Mouse (Mus musculus) lung, embryonic 16.5 days (tissue): ENCODE measurements around the gene Thy1. TPM values are rescaled to one million over a fixed set of nuclear protein-coding genes. Genes with fewer than 3 reads are reported as not detected.

Experiments
- ATAC-seq: fragments of 200-750 bp; cut with Nextera tagmentation; 2 replicates; pipeline ENCODE4 v1.8.0; 2017; ENCODE audit warnings: low read depth, mild to moderate bottlenecking, moderate library complexity
- H3K27ac ChIP-seq: fragments of 300-500 bp; sonication (generic); 2 replicates; pipeline ENCODE4 v1.5.1; 2014; ENCODE audit warnings: mild to moderate bottlenecking, control low read depth, low read length
- H3K27me3 ChIP-seq: fragments of 300-500 bp; sonication (generic); 2 replicates; pipeline ENCODE4 v1.6.1; 2014; ENCODE audit warnings: low read depth, low read length, mixed read lengths; ENCODE audit not compliant: control insufficient read depth, insufficient read depth
- H3K36me3 ChIP-seq: fragments of 300-500 bp; sonication (generic); 2 replicates; pipeline ENCODE4 v1.6.1; 2014; ENCODE audit warnings: low read length; ENCODE audit not compliant: control insufficient read depth, insufficient read depth
- H3K4me1 ChIP-seq: fragments of 300-500 bp; sonication (generic); replicated peaks from 2 replicates; pipeline ENCODE4 v1.6.1; 2014; ENCODE audit warnings: low read length, mixed read lengths; ENCODE audit not compliant: control insufficient read depth, insufficient read depth
- H3K4me2 ChIP-seq: fragments of 300-500 bp; sonication (generic); 2 replicates; pipeline ENCODE4 v1.6.1; 2014; ENCODE audit warnings: low read depth, low read length, control low read depth
- H3K4me3 ChIP-seq: fragments of 300-500 bp; sonication (generic); 2 replicates; pipeline ENCODE4 v1.5.1; 2014; ENCODE audit warnings: mild to moderate bottlenecking, low read length, control low read depth
- H3K9ac ChIP-seq: fragments of 300-500 bp; sonication (generic); 2 replicates; pipeline ENCODE4 v1.6.1; 2014; ENCODE audit warnings: low read length, control low read depth
- H3K9me3 ChIP-seq: fragments of 300-500 bp; sonication (generic); 2 replicates; pipeline ENCODE4 v1.6.1; 2016; ENCODE audit warnings: low read length; ENCODE audit not compliant: control insufficient read depth
- WGBS: fragments of 180-500 bp; shearing (Covaris S2); extraction: QIAGEN DNeasy Blood & Tissue Kit; methylation state at CpG from one replicate; pipeline ENCODE4 v1.1.7; 2014; 5-methylcytosine and 5-hydroxymethylcytosine counted together
- polyA plus RNA-seq: library from polyadenylated mRNA; unstranded; fragments of >200 nt; fragmentation: Nextera tagmentation; extraction: Ambion mirVana; gene quantifications from 2 replicates; pipeline ENCODE4 v1.2.1, GENCODE M21; 2015

Thy1 gene
- polyA plus RNA-seq, 1 experiment from 2014 or later = 2.4 TPM

DNA sequence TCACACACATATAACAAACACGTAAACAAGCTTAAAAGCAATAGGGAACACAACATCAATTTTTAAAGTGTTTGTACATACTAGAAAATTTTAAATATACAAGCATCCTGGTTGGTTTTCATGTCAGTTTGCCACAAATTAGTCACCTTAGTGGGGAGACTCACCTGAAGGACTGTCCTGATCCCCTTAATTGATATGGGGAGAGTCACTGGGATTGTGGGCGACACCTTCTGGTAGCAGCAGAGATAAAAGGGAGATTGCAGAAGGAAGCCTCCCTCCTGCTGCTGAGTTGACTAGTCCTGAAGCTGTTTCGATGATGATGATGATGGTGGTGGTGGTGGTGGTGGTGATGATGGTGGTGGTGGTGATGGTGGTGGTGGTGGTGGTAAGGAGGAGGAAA lies 9.7 kb downstream of the Thy1 start:
- no peak overlapping the region for H3K9ac ChIP-seq
- H3K4me1 ChIP-seq = no peaks in the 10 kb centered on the region
- no peak overlapping the region for H3K4me2 ChIP-seq
- no peaks in the 10 kb centered on the region for H3K36me3 ChIP-seq
- ATAC-seq = no peak
- WGBS = 54% methylated on average over 3 of the region's 3 CpGs
- H3K27ac ChIP-seq = no peak overlapping the region
- H3K9me3 ChIP-seq = no peaks in the 10 kb centered on the region
- no peaks in the 10 kb centered on the region for H3K27me3 ChIP-seq
- H3K4me3 ChIP-seq = no peak overlapping the region

DNA sequence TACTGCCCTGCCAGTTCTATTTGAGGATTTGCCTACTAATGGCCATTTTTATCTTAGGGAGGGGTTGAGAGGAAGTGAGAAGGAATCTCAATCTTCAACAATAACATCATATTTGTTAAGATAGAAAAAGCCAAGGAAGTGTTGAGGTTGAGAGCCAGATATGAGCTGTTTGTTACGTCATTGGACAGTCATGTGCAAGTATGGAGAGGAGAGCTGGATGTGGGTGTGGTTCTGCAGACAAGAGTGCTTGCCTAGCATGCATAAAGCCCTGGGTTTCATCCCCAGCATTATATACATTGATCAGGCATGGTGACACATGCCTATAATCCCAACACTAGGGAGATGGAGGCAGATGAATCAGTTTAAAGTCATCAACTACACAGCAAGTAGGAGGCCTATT lies 10.8 kb downstream of the Thy1 start:
- Histone ChIP-seq H3K27me3 (no peaks in the 10 kb centered on the region), H3K36me3 (no peaks in the 10 kb centered on the region), H3K4me3 (no peak overlapping the region), H3K9ac (no peak overlapping the region), H3K27ac (no peak overlapping the region), H3K4me2 (no peak overlapping the region), H3K9me3 (no peaks in the 10 kb centered on the region), H3K4me1 (no peaks in the 10 kb centered on the region)
- no peak for ATAC-seq
- WGBS = 26% methylated on average over 1 of the region's 1 CpGs

DNA sequence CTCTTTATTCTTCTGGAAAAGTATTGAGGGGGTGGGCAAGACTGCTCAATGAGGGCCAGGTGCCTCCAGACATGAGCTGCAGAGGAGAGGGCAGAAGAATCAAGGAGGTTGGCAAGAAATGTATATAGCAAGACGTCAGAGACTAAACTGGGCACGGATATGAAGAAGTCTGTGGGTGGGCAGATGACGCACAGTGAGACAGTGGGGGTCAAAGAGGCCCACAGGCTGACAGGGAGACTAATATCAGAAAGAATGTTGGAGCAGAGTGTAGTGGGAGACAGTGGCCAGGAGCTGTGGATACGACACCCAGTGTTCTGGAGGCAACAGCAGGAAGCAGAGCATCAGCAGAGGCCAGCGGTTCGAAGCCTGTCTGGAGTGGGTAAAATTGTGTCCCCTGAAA lies 15.4 kb downstream of the Thy1 start:
- Histone ChIP-seq H3K27me3 (no peaks in the 10 kb centered on the region), H3K27ac (no peak overlapping the region), H3K9ac (no peak overlapping the region), H3K4me1 (no peaks in the 10 kb centered on the region), H3K4me3 (no peak overlapping the region), H3K9me3 (no peaks in the 10 kb centered on the region), H3K36me3 (no peaks in the 10 kb centered on the region), H3K4me2 (no peak overlapping the region)
- 72% methylated on average over 6 of the region's 6 CpGs for WGBS
- ATAC-seq = no peak

DNA sequence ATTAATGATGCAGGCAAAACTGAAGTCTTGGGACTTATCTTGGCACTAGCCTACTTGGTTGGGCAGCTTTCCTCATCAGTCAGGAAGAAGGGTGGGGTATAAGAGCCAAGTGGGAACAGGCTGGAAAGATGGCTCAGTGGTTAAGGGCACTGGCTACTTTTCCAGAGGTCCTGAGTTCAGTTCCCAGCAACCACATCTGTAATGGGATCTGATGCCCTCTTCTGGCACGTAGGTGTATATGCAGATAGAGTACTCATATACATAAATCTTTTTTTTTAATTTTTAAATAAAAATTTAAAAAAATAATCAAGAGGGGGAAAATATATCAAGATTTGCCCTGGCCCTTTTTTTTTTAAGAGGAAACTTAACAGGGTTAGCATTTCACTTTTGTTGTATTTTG lies 22.0 kb downstream of the Thy1 start:
- ATAC-seq = no peak
- 13% methylated on average over 1 of the region's 1 CpGs for WGBS
- H3K4me3 ChIP-seq = no peak overlapping the region

DNA sequence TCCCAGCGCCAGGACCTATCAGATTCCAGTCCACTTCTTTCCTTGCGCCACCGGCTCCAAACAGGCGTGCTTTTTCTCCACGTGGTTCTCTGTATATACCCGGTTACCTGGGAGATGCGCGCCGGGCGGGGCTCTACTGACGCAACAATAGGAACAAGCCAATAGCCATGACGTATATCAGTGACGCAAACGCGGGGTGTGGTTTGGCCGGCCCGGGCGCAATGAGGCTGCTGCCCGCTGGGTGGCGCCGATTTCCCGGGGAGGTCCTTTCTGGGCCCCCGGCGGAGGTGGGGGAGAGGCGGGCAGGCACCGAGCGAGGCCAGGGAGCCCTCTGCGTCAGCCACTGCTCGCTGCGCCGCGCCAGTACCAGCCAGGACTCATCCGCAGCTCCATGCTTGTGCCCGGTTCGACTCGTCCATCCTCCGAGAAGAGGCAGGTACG lies 23.6 kb downstream of the Thy1 start, which contains the start of gene Usp2:
Gene Usp2 (plus strand): TSS at position 237 of the 441 bp plus-strand sequence.
- Histone ChIP-seq H3K9me3 (no peaks in the 10 kb centered on the region), H3K36me3 (no peaks in the 10 kb centered on the region), H3K4me1 (peaks cover 6% of the 10 kb centered on the region), H3K27me3 (peaks cover 6% of the 10 kb centered on the region), H3K4me3 (peak within 1 kb of the TSS; percentile 57), H3K27ac (no peak within 1 kb of the TSS), H3K9ac (peak within 1 kb of the TSS; percentile 70), H3K4me2 (peak within 1 kb of the TSS; percentile 93)
- 0% methylated on average over 34 of the region's 38 CpGs for WGBS
- peak; percentile 99 for ATAC-seq

More for the DNA sequence above, 22.0 kb downstream of the Thy1 start:
- Histone ChIP-seq H3K36me3 (no peaks in the 10 kb centered on the region), H3K9me3 (no peaks in the 10 kb centered on the region), H3K27me3 (peaks cover 3% of the 10 kb centered on the region; the same call in 1 of the 2 replicates), H3K27ac (no peak overlapping the region), H3K4me2 (no peak overlapping the region), H3K4me1 (0 out of 2 replicates have a peak, but pooled peaks cover 4% of the 10 kb centered on the region), H3K9ac (no peak overlapping the region)

DNA sequence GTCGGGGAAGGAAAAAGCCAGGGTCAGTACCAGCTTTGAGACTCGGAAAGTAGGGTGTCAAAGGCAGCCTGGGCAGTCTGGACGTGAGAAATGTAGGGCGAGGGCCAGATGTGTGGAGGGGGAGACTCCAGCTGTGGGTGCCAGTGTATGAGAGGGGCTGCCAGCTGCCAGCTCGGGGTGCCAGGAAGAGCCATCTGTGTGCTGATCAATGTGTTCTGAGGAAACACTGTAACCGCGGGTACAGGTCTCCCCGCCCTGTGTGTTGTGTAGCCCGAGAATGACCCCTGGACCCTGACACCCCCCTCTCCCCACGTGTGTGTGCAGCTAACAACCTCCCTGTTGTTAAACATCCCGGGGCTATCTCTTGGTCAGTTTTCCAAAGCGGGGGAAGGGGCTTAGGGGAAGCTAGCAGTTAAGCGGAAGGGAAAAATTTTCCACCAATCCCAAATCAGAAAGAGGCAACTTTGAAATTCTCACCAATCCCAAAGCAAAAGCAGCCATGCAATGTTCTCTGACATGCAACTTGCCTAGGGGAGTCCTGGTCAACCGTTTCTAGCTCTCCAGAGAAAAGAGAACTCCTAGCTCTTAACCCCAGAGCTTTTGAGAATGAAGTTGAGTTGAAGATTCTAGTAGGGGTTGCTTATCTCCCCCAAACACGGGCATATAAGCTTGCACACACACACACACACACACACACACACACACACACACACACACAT lies 24.2 kb downstream of the Thy1 start:
- H3K4me2 ChIP-seq = peak overlapping the region; percentile 93
- H3K27ac ChIP-seq = no peak overlapping the region
- H3K36me3 ChIP-seq = no peaks in the 10 kb centered on the region
- H3K4me3 ChIP-seq = peak overlapping the region; percentile 57
- ATAC-seq = peak; percentile 42
- H3K9me3 ChIP-seq = no peaks in the 10 kb centered on the region
- peak overlapping the region; percentile 70 for H3K9ac ChIP-seq
- H3K27me3 ChIP-seq = peaks cover 6% of the 10 kb centered on the region
- H3K4me1 ChIP-seq = peaks cover 9% of the 10 kb centered on the region
- WGBS = 5% methylated on average over 15 of the region's 15 CpGs

DNA sequence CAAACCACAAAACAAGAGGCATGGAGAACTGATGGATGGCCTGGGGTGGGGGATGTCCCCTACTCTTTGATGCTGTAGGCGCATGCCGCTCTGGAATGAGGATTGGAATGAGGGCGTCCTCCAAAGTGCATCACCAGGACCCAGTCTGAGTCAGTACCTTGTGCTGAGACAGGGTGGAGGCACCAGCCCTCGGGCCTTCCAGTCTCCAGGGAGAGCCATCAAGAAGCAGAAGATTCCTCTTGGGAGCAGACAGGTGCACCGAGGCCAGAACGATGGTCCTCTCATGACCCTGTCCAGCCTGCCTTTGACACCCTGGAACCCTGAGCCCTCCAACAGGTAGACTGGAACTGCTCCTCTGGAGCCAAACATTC lies 24.8 kb downstream of the Thy1 start:
- Histone ChIP-seq H3K4me3 (no peak overlapping the region), H3K9ac (no peak overlapping the region), H3K4me2 (no peak overlapping the region), H3K27me3 (peaks cover 6% of the 10 kb centered on the region), H3K4me1 (peaks cover 9% of the 10 kb centered on the region), H3K9me3 (no peaks in the 10 kb centered on the region), H3K27ac (no peak overlapping the region), H3K36me3 (no peaks in the 10 kb centered on the region)
- ATAC-seq = no peak
- WGBS = 75% methylated on average over 6 of the region's 6 CpGs

DNA sequence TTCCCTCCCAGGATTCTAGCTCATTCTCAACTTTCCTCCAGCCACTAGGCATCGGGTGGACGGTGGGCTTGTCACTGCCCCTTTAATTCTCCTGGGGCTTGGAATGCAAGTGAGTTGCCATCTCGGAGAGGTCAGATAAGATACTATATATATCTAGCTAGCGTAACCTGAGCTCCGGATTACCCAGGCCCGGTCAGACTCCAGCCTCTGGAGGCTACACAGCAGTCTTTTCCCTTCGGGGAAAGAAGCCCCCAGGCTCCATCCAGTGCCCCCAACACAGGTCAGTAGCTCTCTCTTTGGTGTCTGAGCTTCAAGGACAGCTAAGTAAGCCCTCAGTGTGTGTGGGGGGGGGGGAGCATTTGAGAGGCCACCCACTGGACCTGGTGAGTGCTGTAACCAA lies 26.1 kb downstream of the Thy1 start:
- Histone ChIP-seq H3K27ac (no peak overlapping the region), H3K4me3 (no peak overlapping the region), H3K4me2 (no peak overlapping the region), H3K4me1 (peaks cover 9% of the 10 kb centered on the region), H3K27me3 (peaks cover 6% of the 10 kb centered on the region), H3K9me3 (no peaks in the 10 kb centered on the region), H3K9ac (no peak overlapping the region), H3K36me3 (no peaks in the 10 kb centered on the region)
- no peak for ATAC-seq
- WGBS = 15% methylated on average over 7 of the region's 7 CpGs

DNA sequence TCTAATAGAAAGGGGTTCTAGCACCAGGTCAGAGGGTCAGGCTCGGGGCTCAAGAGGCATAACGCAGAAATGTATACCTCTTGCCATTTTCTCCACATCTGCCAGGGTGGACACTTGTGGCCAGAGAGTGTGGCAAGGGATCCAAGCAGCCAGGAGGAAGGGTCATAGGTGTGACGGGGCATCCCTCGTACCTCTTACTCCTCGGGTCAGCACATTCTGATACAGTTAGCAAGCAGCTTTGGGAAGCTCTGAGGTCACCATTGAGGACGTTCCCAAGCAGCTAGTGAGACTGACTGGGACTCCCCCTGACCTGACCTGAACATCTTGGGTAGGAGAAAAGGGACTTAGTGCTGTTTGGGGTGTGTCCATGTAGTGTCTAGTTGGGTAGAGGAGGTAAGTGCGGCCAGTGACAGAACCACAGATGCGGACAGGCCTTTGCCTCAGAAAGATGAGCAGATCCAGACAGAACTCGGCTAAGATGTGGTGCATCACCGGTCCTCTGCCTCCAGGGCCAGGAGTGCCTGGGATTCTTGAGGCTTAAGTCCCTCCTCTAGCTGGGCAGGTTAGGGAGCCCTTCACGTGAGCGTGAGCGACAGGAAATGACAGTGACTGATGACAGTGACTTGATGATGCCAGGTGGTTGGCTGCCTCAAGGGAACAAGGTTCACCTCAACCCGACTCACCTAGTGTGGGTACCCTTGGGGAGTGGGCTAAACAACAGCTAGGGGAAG lies 27.1 kb downstream of the Thy1 start:
- no peak for ATAC-seq
- 51% methylated on average over 14 of the region's 14 CpGs for WGBS
- Histone ChIP-seq H3K4me2 (no peak overlapping the region), H3K36me3 (no peaks in the 10 kb centered on the region), H3K27ac (no peak overlapping the region), H3K4me3 (no peak overlapping the region), H3K4me1 (peaks cover 9% of the 10 kb centered on the region), H3K9me3 (no peaks in the 10 kb centered on the region), H3K27me3 (peaks cover 6% of the 10 kb centered on the region), H3K9ac (no peak overlapping the region)
